Mouse (Mus musculus): ENCODE data around the gene Magohb. TPM values are rescaled to one million over a fixed set of nuclear protein-coding genes. Genes with fewer than 3 reads are reported as not detected.

Magohb gene
- 44.4 and 50.8 TPM in 2 replicates for polyA plus RNA-seq (2015; fragmentation: Nextera tagmentation; extraction: Ambion mirVana)

- H3K36me3 ChIP-seq (ENCODE audit: control insufficient read depth, insufficient read depth, low read length) = no peaks in the 10 kb centered on the region; the same call in 1 of the 2 replicates
- ATAC-seq (ENCODE audit: low FRiP score, low TSS enrichment) (peak; percentile 69; the same call in 1 of the 2 replicates), DNase-seq (ENCODE audit: low spot score) (peak; percentile 86)
- peak within 1 kb of the TSS; percentile 67 for H3K4me2 ChIP-seq (replicated peaks; ENCODE audit: low read depth)
- no peaks in the 10 kb centered on the region for H3K27me3 ChIP-seq (ENCODE audit: control insufficient read depth, insufficient read depth, low read length)
- peak within 1 kb of the TSS; percentile 79 for H3K4me3 ChIP-seq (ENCODE audit: low read depth, low read length)
- H3K27ac ChIP-seq (replicated peaks) = peak within 1 kb of the TSS; percentile 78
- peak within 1 kb of the TSS; percentile 75 for H3K9ac ChIP-seq (ENCODE audit: low read length)
- WGBS = 2% methylated on average over 43 of the region's 51 CpGs
- 0 out of 2 replicates have a peak, but pooled peaks cover 5% of the 10 kb centered on the region for H3K4me1 ChIP-seq (replicated peaks; ENCODE audit: control insufficient read depth, insufficient read depth)
- TF ChIP-seq CTCF (IDR thresholded peaks at IDR 0.05; ENCODE audit: low read depth) = no peak
- TF ChIP-seq EP300 (optimal IDR thresholded peaks at IDR 0.05) = no peak
- H3K9me3 ChIP-seq (ENCODE audit: control insufficient read depth, low read length) = no peaks in the 10 kb centered on the region
Measured at GRCm38 (mm10) chr6:131292991-131293788, at the start of gene Magohb. Gene Magohb (minus strand): TSS chr6:131293244.

- no peak overlapping the region for H3K9ac ChIP-seq (ENCODE audit: low read length)
- H3K36me3 ChIP-seq (ENCODE audit: control insufficient read depth, insufficient read depth, low read length) = no peaks in the 10 kb centered on the region
- H3K9me3 ChIP-seq (ENCODE audit: control insufficient read depth, low read length) = no peaks in the 10 kb centered on the region
- TF ChIP-seq EP300 (optimal IDR thresholded peaks at IDR 0.05) = no peak
- no peak for TF ChIP-seq CTCF (IDR thresholded peaks at IDR 0.05; ENCODE audit: low read depth)
- no peaks in the 10 kb centered on the region for H3K27me3 ChIP-seq (ENCODE audit: control insufficient read depth, insufficient read depth, low read length)
- 51% methylated on average over 3 of the region's 3 CpGs for WGBS
- no peak overlapping the region for H3K4me2 ChIP-seq (replicated peaks; ENCODE audit: low read depth)
- no peak for DNase-seq (ENCODE audit: low spot score)
- no peaks in the 10 kb centered on the region for H3K4me1 ChIP-seq (replicated peaks; ENCODE audit: control insufficient read depth, insufficient read depth)
- H3K27ac ChIP-seq (replicated peaks) = no peak overlapping the region
- ATAC-seq (ENCODE audit: low FRiP score, low TSS enrichment) = no peak
- no peak overlapping the region for H3K4me3 ChIP-seq (ENCODE audit: low read depth, low read length)
Measured at GRCm38 (mm10) chr6:131340082-131340481, 47.0 kb upstream of the Magohb start.

- Histone ChIP-seq H3K4me2 (replicated peaks; ENCODE audit: low read depth) (no peak overlapping the region), H3K27ac (replicated peaks) (no peak overlapping the region), H3K4me1 (replicated peaks; ENCODE audit: control insufficient read depth, insufficient read depth) (no peaks in the 10 kb centered on the region), H3K4me3 (ENCODE audit: low read depth, low read length) (no peak overlapping the region), H3K9ac (ENCODE audit: low read length) (no peak overlapping the region), H3K9me3 (ENCODE audit: control insufficient read depth, low read length) (no peaks in the 10 kb centered on the region), H3K27me3 (ENCODE audit: control insufficient read depth, insufficient read depth, low read length) (no peaks in the 10 kb centered on the region), H3K36me3 (ENCODE audit: control insufficient read depth, insufficient read depth, low read length) (no peaks in the 10 kb centered on the region)
- WGBS = 65% methylated on average over 3 of the region's 3 CpGs
- TF ChIP-seq CTCF (IDR thresholded peaks at IDR 0.05; ENCODE audit: low read depth) (no peak), EP300 (optimal IDR thresholded peaks at IDR 0.05) (no peak)
- peak; percentile 77 for ATAC-seq (ENCODE audit: low FRiP score, low TSS enrichment)
- peak; percentile 42 for DNase-seq (ENCODE audit: low spot score)
Measured at GRCm38 (mm10) chr6:131339309-131339708, 46.3 kb upstream of the Magohb start.

GRCm38 (mm10) chr6:131338787-131339186 is 45.7 kb upstream of the Magohb start:
- TF ChIP-seq EP300 (optimal IDR thresholded peaks at IDR 0.05) (no peak), CTCF (IDR thresholded peaks at IDR 0.05; ENCODE audit: low read depth) (no peak)
- Histone ChIP-seq H3K9me3 (ENCODE audit: control insufficient read depth, low read length) (no peaks in the 10 kb centered on the region), H3K27ac (replicated peaks) (no peak overlapping the region), H3K27me3 (ENCODE audit: control insufficient read depth, insufficient read depth, low read length) (no peaks in the 10 kb centered on the region), H3K36me3 (ENCODE audit: control insufficient read depth, insufficient read depth, low read length) (no peaks in the 10 kb centered on the region), H3K4me1 (replicated peaks; ENCODE audit: control insufficient read depth, insufficient read depth) (no peaks in the 10 kb centered on the region), H3K9ac (ENCODE audit: low read length) (no peak overlapping the region), H3K4me3 (ENCODE audit: low read depth, low read length) (no peak overlapping the region), H3K4me2 (replicated peaks; ENCODE audit: low read depth) (no peak overlapping the region)
- no peak for DNase-seq (ENCODE audit: low spot score)
- WGBS = 77% methylated on average over 1 of the region's 1 CpGs
- ATAC-seq (ENCODE audit: low FRiP score, low TSS enrichment) = no peak

GRCm38 (mm10) chr6:131327076-131327475 is 34.0 kb upstream of the Magohb start:
- no peak overlapping the region for H3K4me3 ChIP-seq (ENCODE audit: low read depth, low read length)
- peak; percentile 59 for DNase-seq (ENCODE audit: low spot score)
- ATAC-seq (ENCODE audit: low FRiP score, low TSS enrichment) = peak; percentile 51; the same call in 1 of the 2 replicates
- H3K27me3 ChIP-seq (ENCODE audit: control insufficient read depth, insufficient read depth, low read length) = no peaks in the 10 kb centered on the region
- H3K4me1 ChIP-seq (replicated peaks; ENCODE audit: control insufficient read depth, insufficient read depth) = no peaks in the 10 kb centered on the region
- no peaks in the 10 kb centered on the region for H3K36me3 ChIP-seq (ENCODE audit: control insufficient read depth, insufficient read depth, low read length)
- 67% methylated on average over 2 of the region's 2 CpGs for WGBS
- H3K9ac ChIP-seq (ENCODE audit: low read length) = no peak overlapping the region
- H3K9me3 ChIP-seq (ENCODE audit: control insufficient read depth, low read length) = no peaks in the 10 kb centered on the region
- H3K27ac ChIP-seq (replicated peaks) = no peak overlapping the region
- TF ChIP-seq CTCF (IDR thresholded peaks at IDR 0.05; ENCODE audit: low read depth) (no peak), EP300 (optimal IDR thresholded peaks at IDR 0.05) (no peak)
- no peak overlapping the region for H3K4me2 ChIP-seq (replicated peaks; ENCODE audit: low read depth)
